Mouse (Mus musculus) small intestine, adult 2 months (tissue): ENCODE data around the gene Il33.

ENCODE experiments used
- CTCF ChIP-seq: fragments of 200-500 bp; IDR thresholded peaks from 2 replicates; pipeline ENCODE4 v1.5.1; 2012; ENCODE audit warnings: low read depth, mild to moderate bottlenecking, control low read depth, inconsistent platforms, low read length, moderate library complexity, mixed read lengths; ENCODE audit not compliant: insufficient replicate concordance, insufficient read length; ENCODE audit errors: extremely low read depth
- POLR2A ChIP-seq: fragments of 200-500 bp; IDR thresholded peaks from 2 replicates; pipeline ENCODE4 v1.6.1; 2012; ENCODE audit warnings: low read depth, mild to moderate bottlenecking, control low read depth, inconsistent platforms, low read length, moderate library complexity

GRCm38 (mm10) chr19:29930296-29930695 lies 5.4 kb downstream of the Il33 start:
- TF ChIP-seq CTCF (no peak), POLR2A (no peak)
